Mouse (Mus musculus) embryonic fibroblast, embryonic 13.5 days (primary cell): ENCODE data around the gene Spats1.

ENCODE experiments used
- CTCF ChIP-seq: IDR thresholded peaks from 2 replicates; pipeline ENCODE4 v1.5.1; 2011; ENCODE audit warnings: mild to moderate bottlenecking, control low read depth, low read length, moderate library complexity, borderline replicate concordance; ENCODE audit not compliant: insufficient read depth
- POLR2A ChIP-seq: IDR thresholded peaks from 2 replicates; pipeline ENCODE4 v1.6.1; 2011; ENCODE audit warnings: low read depth, mild to moderate bottlenecking, control low read depth, low read length, moderate library complexity

- no peak for TF ChIP-seq CTCF
- TF ChIP-seq POLR2A, result no peak
Measured at GRCm38 (mm10) chr17:45394612-45395011, 80.6 kb downstream of the Spats1 start.
